Mouse (Mus musculus): ENCODE measurements around the gene Bloc1s4.

Gene Bloc1s4

DNA sequence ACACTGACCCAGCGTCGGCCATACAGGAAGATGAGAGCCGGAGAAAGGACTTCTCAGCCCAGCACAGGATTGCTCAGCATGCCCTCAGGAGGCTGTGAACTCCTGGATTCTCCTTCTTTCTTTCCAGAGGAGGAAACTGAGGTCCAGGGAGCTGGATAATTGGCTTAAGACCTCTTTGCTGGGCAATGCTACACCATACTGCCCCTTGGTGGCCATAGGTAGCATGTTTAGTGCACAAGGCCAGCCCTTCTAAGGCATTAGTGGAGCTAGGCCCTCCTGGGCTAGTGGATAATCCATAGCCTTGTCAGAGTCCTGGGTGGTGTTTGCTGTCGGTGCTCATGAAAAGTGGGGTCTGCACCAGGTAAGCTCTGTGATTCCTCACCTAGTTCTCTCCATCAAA is 8.6 kb downstream of the Bloc1s4 start:
- no peak for DNase-seq (ENCODE audit: low spot score)

DNA sequence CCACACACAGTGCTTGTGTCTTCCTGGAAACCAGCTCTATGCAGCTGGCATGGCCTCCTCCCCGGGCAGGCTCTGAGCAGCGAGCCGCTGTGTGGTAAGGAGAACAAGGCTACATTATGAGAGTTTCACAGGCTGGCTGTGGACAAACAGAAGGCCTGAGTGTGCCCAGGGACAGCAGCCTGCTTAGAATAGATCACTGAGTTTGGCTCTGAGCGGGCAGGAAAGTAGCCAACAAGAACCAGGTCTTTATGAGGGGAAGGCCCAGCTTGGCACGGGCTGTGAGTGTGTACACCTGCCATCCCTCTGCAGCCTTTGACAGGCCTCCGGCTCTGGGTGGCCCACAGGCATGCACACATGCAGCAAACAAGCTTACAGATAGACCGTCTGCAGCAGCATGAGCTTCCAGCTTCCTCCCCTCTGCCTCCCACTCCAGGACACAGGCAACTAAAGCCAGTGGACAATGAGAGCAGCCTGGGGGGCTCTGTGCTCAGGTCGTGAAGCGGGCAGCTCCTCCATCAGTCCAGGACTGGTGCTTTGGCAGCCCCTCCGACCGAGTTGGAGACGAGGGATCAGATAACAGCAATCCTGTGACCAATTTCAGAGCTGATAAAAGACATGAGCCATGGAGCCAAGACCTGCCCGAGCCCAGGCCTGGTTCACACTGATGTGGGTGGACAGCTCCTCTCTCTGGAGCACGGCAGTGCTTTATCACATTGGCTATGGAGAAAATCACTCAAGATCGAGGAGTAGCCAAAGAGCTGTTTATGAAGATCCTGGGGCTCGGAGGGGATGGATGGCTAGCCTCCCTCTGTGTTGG is 9.4 kb downstream of the Bloc1s4 start:
- DNase-seq (ENCODE audit: low spot score): no peak

DNA sequence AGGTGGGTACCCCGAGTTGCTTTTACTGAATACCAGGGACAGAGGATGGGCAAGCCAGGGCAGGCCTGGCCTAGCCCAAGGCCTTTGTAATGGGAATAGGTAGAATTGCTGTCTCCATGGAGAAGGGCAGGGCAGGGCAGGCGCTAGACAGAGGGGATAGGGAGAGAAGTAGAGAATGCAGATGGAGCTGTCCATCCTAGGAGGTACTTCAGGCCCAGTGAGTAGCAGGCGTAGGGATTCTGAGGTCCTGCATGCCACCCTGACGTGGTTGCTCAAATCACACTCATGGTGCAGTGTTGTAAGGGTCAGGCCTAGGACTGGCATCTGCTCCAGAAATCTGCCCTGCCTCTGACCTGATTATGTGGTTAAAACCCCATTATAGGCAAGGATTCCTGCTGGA is 10.7 kb downstream of the Bloc1s4 start:
- no peak for DNase-seq (ENCODE audit: low spot score)

DNA sequence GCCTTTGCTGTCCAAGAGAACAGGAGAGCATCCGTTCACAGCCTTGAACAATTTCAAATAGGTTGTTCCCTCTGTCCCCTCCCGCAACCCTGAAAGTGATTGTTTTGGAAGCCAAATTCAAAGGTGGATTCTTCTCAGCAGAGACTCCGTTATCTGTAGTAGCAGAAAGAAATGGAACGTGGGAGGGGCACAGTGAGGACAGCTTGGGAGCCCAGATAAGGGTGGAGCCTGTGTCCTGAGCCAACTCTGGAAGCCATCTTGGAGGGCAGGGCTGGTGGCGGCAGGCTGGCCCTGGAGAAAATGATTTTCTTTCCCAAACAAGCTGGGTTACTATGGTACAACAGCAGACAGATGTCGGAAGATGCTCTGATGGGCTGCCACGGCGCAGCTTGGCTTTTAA is 12.4 kb downstream of the Bloc1s4 start:
- peak; percentile 80 for DNase-seq (ENCODE audit: low spot score)

DNA sequence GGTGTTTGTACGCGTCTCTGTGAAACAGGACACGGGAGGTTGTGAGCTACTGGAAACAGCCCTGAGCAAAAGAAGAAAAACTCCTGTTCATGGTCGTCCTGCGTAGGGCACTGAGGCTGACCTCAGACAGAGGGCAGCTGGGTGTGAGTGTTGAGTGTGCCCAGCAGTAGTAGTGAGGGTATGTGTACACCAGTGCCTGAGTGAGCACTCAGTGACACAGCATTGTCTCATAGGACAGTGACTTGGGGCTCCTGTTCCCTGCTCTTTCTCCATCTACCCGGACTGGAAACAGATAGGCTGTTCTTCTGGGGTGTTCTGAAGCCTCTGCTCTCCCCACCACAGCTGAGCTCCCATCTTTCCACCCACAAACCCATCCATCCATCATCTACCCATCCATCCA is 13.3 kb downstream of the Bloc1s4 start:
- no peak for DNase-seq (ENCODE audit: low spot score)

DNA sequence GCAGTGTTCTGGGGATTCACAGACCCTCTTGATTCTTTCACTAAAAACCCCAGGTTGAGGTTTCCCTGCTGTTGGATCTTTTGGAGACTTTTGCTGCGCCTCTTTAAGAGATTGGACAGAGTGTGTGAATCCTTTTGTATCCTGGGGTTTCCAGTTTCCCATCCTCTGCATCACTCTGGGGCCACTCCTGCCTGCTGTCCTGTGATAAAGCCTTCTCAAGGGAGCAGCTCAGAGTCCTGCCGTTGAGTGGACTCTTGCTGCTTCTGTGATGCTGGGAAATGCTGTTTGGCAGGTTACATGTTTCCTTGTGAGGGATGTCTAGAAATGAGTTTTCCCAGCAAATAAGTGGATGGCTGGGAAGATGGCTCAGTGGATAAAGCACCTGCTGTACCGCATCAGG is 15.0 kb downstream of the Bloc1s4 start:
- DNase-seq (ENCODE audit: low spot score): no peak

DNA sequence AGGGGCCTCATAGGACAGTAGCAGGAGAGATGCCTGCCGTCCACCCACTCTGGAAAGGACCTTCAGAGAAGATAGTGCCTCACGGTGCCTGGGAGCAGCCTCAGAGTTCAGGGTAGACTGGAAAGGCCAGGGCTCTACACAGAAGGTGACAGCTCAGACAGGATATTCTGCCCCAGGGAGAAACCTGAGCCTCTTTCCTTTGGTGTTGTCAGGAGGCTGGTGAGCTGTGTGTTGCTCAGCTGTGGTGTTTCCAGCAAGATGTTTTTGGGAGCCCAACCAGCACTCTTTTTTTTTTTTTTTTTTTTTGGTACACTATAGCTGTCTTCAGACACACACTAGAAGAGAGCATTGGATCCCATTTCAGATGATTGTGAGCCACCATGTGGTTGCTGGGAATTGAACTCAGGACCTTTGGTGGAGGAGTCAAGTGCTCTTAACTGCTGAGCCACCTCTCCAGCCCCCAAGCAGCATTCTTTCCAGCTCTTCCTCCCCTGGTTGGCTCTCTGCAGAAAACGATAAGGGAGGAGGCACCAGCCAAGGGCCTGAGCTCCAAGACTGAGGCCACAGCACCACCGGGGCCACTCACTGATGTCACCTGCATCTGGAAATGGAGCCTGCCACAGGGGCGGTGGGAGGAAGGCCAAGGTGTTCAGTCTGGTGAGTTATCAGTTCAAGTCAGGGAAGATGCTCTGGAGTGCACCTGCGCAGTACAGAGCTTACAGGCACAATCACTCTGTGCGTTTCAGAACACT is 16.4 kb downstream of the Bloc1s4 start:
- DNase-seq (ENCODE audit: low spot score): no peak

DNA sequence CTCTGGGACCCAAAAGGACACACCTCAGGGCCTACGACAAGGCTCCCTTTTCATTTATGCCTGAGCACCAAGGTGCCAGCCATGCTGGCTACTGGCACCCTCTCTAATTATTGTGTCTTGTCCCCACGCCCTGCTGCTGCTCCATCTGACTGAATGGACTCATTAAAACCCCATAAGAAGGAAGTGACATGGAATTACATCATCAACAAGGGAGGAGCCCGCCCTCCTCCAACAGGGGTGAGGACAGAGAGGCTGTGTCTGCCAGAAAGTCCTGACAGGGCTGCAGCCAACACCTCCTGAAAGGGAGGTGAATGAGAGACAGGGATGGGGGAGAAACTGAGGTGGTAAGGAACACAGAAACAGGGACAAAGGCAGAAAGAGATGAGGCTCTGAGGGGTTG is 17.8 kb downstream of the Bloc1s4 start:
- no peak for DNase-seq (ENCODE audit: low spot score)

DNA sequence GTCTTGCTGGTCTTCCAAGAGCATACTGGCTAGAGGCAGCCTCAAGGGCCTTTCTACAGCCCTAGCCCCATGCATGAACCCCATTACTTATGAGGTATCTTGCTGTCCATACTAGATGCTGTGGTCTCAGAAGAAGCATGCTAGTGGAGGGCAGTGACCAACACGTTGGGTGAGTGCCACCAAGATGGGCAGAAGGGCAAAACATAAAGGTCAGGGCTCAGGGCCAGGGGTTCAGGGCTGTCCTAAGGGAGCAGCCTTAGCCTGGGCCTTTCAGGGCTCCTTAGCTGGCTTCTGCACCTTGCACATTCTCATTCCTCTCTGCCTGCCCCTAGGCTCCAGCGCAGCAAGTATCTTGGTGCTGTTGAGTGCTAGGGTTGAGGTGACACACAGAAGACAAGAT is 18.5 kb downstream of the Bloc1s4 start:
- no peak for DNase-seq (ENCODE audit: low spot score)

DNA sequence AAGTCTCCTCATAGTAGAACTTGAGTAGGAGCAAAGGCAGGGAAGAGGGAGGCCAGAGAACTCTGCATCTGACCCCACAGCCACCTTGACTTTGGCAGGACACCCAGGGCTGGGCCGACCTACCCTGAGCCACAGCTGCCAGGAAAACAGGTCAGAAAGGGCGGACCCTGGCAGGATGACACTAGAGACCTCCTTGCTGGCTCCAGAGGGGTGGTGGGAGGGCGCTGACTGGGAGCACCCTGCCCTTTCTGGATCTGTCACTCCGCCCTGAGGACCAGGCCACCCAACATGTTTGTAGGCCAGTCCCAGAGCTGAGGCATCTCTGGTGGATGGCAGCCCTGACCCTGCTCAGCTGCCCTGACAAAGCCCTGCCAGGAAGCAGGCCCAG is 19.4 kb downstream of the Bloc1s4 start:
- DNase-seq (ENCODE audit: low spot score): no peak

DNA sequence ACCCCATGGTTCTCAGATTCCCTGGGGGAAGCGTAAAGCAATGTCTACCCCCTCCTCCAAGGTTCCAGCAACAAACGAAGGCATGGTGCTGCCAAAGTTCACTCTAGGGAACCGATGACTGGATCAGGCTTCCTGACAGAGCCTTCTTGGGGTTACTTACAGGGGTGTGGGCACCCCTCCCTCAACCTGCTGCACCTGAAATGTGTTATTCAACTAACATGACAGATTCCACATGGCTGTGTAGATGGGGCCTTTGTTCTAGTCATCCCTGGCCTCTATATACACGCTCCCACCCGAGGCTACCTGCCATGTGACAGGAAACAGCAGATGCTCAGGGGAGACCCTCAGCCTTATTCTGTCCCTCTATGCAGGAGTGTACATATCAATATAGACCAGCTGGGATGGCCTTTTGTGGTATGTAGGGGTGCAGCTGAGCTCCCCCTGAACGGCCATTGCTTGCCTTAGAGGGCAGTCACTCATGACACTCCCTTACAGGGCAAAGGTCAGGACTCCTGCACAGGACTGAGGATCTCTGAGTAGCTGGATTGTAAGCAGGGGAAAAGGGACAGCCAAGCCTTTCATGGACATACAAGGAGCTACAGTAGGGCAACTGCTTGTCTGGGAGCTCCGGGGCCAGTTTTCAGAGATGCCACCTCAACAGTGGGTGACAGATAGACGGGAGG is 19.9 kb downstream of the Bloc1s4 start:
- no peak for DNase-seq (ENCODE audit: low spot score)

DNA sequence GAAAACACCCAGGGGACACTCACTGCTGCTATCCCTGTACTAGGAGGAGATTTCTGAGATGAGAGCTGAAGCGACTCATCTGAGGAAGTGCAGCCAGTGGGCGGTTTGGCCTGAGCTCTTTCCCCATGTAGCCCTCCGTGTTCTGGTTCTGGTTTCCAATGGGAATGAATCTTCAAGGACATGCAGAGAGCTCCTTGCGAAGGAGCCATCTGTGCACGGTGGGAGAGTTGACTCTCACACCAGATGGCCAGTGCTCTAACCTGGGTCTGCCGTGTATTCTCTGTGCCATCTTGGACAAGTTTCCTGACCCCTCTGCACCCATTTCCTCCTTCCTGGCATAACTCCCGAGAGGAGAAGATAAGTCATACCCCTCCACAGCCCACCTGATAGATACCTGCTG is 20.7 kb downstream of the Bloc1s4 start:
- no peak for DNase-seq (ENCODE audit: low spot score)

DNA sequence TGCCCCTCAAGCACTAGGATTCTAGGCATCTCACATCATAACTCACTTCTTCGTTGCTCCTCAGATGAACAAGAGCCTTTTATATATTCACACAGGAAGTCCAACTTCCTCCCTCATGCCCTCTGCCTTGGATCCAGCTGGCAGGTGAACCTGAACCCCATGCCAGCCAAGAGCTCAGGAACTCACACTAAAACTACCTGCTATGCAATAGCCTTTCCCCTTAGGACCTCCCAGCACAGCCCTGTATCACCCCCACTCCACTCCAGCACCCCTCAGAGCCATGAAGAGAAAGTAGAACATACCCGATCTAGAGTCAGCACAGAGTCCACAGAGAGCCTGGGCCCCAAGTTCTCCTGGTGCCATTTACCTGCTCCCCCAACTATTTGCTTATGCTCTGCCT is 21.3 kb downstream of the Bloc1s4 start:
- no peak for DNase-seq (ENCODE audit: low spot score)

DNA sequence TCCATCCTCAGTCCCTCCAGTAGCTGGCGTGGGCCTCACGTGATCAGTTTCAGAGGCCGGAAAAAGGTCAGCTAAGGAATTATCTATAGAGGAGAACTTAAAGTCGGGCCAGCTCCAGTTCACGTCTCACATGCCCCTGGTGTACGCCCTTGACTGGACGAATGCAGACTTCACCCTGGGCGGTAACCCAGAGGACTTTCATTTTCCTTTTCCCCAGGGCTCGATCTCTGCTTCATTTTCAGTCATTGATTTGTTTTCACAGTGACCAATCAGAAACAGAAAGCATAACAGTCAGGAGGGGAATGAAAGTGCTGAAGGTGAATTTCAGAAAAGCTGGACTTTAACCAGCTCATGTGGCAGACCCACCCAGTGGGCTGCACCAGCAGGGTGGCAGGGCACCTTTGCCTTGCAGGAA is 22.1 kb downstream of the Bloc1s4 start:
- no peak for DNase-seq (ENCODE audit: low spot score)

DNA sequence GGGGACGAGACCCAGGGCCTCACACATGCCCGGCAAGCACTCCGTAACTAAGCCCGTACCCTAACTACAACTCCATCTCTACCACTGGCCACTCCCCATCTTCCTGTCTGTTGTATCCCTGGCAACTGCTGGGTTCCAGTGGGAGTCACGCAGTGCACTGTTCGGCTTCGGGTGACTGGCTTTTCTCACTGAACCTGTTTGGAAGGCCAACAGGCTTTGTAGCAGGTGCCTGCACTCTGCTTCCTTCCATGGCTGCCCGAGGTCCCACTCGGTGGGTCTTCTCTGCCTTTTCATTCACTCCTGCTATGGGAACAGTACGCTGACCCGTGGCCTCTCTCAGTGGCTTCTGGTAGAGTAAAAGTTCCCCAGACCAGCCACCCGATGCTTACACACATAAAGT is 22.6 kb downstream of the Bloc1s4 start:
- no peak for DNase-seq (ENCODE audit: low spot score)

DNA sequence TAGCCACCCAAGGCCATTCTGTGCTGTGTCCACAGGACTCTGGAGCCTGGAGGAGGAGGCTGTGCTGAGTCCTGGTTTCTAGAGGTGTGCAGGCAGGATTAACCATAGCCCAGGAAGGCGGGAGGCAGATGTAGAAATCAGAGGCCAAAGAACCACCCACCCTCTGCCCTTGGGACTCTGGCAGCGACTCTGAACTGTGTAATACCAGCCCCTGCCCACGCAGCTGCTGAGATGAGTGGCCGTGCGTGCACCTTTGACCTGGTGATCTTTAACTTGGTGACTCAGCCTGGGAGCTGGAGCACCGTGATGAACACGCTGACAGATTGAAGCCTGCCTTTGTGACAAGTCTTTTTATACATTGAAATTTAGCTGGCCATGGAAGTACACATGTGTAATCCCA is 24.2 kb downstream of the Bloc1s4 start:
- DNase-seq (ENCODE audit: low spot score): no peak

DNA sequence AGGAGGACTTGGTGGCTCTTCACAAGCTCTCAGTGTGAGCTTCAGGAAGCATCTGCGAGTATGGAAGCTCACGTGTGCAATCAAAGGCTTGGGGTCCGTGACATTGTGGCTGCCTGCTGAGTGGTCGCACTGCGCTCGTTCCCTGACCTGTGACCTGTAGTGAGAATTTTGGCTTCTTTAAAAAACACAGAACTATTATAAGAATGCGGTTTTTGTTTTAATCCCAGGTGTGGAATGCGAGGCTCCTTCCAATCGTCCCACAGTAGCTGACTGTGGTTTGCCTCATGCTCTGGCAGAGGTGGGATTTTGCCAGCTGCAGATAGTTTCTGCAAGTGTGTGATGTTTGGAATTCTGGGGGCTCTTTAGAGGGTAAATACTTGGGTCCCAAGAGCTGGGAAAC is 25.1 kb downstream of the Bloc1s4 start:
- DNase-seq (ENCODE audit: low spot score): no peak

DNA sequence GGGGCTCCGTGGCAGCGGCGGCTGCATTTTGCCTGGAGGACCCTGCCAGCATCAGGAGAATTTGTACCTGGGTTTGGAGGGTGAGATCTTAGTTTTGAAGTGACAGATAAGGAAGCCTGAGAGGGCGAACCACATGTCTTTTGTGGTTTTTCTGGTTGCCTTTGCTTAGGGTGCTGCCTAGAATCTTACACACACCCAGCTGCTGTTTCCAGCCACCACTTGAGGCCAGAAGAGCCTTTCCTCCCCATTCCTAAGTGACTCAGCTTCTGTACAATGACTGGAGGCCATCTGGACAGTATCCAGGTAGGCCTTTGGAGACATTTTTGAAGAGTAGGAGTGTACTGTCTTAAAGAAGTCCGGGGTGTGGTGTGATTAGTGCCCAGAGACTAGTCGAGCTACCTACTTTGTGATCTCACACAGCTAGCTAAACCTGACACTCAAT is 26.0 kb downstream of the Bloc1s4 start:
- no peak for DNase-seq (ENCODE audit: low spot score)

DNA sequence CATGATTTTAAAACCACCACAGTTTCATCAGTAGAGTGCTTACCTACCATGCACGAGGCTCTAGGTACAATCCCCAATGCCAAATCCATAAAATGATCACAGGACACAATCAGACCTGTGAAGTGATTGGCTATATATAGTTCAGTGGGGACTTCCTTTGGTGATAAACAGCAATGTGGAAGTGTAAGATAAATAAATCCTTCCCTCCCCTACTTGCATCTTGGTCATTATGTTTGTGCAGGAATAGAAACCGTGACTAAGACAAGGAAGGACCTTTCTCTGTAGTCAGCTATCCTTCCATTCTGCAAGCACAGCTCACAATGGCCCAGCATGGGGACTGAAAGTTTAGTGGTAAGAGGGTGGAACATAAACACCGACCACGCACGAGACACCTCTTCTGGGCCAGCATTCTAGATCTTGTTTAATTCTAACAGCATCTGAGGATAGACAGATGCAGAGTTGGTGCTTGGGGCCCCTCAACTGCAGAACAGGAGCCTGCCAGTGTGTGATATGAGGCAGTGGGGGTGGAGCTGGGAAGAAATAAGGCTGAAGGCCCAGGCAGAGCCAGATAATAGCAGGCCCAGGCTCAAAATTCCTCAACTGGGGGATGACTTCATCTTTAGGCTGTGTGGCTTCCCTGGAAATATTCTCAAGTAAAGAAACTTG is 27.6 kb downstream of the Bloc1s4 start:
- DNase-seq (ENCODE audit: low spot score): no peak

DNA sequence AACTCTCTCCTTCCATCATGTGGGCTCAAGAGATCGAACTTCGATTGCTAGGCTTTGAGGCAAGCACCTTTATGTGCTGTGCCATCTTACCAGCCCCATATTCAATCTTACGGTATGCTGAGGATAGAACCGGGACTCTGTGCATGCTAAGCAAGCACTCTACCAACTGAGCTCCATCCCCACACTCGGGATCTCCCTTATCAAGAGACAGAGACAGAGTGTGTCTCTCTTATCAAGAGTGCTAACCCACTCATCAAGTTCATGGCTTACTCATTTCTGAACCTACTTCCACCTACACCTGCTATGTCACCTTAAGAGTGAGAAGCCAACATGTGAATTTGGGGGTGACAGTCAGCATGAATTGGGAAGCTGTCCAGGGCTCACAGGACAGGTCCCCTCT is 28.2 kb downstream of the Bloc1s4 start:
- no peak for DNase-seq (ENCODE audit: low spot score)

DNA sequence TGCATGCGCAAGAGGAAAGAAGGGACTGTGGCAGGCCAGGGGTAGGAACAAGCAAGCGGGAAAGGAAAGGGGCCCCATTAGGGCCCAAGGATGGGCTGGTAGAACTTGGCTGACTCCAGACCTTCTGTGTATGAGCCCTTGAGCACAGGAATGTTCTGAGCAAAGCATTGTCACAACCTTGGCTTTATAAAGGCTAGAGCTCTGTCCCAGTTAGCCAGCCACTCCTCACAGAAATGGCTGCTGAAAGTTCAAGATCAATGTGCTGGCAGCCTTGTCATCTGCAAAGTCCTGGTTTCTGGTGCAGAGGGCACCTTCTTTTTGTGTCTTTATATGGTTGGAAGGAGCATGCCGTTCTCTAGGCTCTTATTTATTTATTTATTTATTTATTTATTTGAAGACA is 28.8 kb downstream of the Bloc1s4 start:
- DNase-seq (ENCODE audit: low spot score): no peak

DNA sequence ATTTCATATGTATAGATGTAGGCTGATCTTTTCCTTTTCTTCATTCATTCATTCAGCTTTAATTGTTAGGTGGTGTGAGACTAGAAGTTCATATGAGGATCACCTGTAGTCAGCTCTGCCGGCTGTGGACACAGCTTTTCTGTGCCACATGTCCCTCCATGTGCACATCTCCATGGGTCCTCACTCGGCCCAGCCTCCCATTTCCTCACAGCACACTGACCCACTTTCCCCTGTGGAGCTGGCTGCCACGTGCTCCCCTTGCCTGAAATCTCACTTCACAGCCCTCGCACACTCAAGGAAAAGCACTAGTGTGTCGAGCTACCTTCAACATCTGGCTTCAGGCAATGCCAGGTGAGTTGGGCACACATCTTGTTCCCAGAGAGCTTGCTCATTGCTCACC is 29.3 kb downstream of the Bloc1s4 start:
- DNase-seq (ENCODE audit: low spot score): no peak

DNA sequence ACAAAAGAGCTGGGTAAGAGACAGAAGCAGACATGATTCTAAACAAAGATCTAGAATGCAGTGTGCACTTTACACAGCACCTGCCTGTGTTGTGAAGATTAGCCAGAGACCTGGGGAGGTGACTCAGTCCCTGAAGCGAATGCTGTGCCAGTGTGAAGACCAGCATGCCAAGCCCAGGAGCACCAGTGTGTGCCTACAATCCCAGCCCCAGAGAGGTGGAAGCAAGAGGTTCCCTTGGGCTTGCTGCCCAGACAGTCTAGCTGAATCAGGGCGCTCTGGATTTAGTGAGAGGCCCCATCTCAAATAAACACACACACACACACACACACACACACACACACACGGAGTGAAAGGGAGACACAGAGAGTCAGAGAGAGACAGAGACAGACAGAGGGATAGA is 30.6 kb downstream of the Bloc1s4 start:
- DNase-seq (ENCODE audit: low spot score): no peak

Measured in testis, postnatal 14 days (tissue).